Mouse (Mus musculus): Measurements from ENCODE around the gene Xlr3a.
"Not testable (repeated sequence)": the region's sequence is repeated elsewhere in the genome, so short reads cannot be mapped to it uniquely, and the experiment has no call there.

Gene Xlr3a

GRCm38 (mm10) chrX:73096941-73097508, at the start of gene Xlr3a:
Xlr3a (minus strand) TSS chrX:73097095.
- DNase-seq (ENCODE audit: low spot score): peak; percentile 0

- not testable (repeated sequence) for DNase-seq (ENCODE audit: low spot score)
These were observed 46.3 kb upstream of the Xlr3a start for GRCm38 (mm10) chrX:73143218-73143618.

- DNase-seq (ENCODE audit: low spot score): not testable (repeated sequence)
These were observed 26.2 kb upstream of the Xlr3a start for GRCm38 (mm10) chrX:73122859-73123829.

GRCm38 (mm10) chrX:73116747-73117146, 19.9 kb upstream of the Xlr3a start, which contains the start of gene Gm14685:
Gm14685 (plus strand) TSS chrX:73117047.
- DNase-seq (ENCODE audit: low spot score): not testable (repeated sequence)

GRCm38 (mm10) chrX:73082267-73083055, 14.4 kb downstream of the Xlr3a start, which contains the start of gene Xlr4a:
Xlr4a (minus strand) TSS chrX:73082478.
- not testable (repeated sequence) for DNase-seq (ENCODE audit: low spot score)

GRCm38 (mm10) chrX:73066765-73067312, 30.1 kb downstream of the Xlr3a start:
- not testable (repeated sequence) for DNase-seq (ENCODE audit: low spot score)

GRCm38 (mm10) chrX:73064415-73064793, 32.5 kb downstream of the Xlr3a start, which contains the start of gene Pnma3:
Pnma3 (plus strand) TSS chrX:73064787.
- no peak for DNase-seq (ENCODE audit: low spot score)

GRCm38 (mm10) chrX:73063512-73064414, 33.1 kb downstream of the Xlr3a start:
- peak; percentile 42 for DNase-seq (ENCODE audit: low spot score)

- DNase-seq (ENCODE audit: low spot score): no peak
These were observed 34.6 kb downstream of the Xlr3a start for GRCm38 (mm10) chrX:73062323-73062722.

- DNase-seq (ENCODE audit: low spot score): no peak
These were observed 35.4 kb downstream of the Xlr3a start for GRCm38 (mm10) chrX:73061528-73061927.

- peak; percentile 94 for DNase-seq (ENCODE audit: low spot score)
These were observed 42.9 kb downstream of the Xlr3a start for GRCm38 (mm10) chrX:73053860-73054563.

- DNase-seq (ENCODE audit: low spot score): no peak
These were observed 57.2 kb downstream of the Xlr3a start for GRCm38 (mm10) chrX:73039666-73040065.

- no peak for DNase-seq (ENCODE audit: low spot score)
These were observed 58.1 kb downstream of the Xlr3a start for GRCm38 (mm10) chrX:73038831-73039230.

- no peak for DNase-seq (ENCODE audit: low spot score)
These were observed 59.9 kb downstream of the Xlr3a start, which contains the start of gene Pnma5 for GRCm38 (mm10) chrX:73037003-73037402. Pnma5 (minus strand) TSS chrX:73037103.

Data from embryo, embryonic 10.5 days (tissue).